Mouse (Mus musculus) liver, postnatal 0 days (tissue): ENCODE measurements around the gene Ywhab.

Experiments
- CTCF ChIP-seq: sonication (generic); IDR thresholded peaks from 2 replicates; pipeline ENCODE4 v1.5.1; 2016; ENCODE audit warnings: antibody characterized with exemption, low read depth
- EP300 ChIP-seq: IDR thresholded peaks from 2 replicates; pipeline ENCODE4 v1.6.1; 2016; ENCODE audit warnings: antibody characterized with exemption, low read depth, mild to moderate bottlenecking

DNA sequence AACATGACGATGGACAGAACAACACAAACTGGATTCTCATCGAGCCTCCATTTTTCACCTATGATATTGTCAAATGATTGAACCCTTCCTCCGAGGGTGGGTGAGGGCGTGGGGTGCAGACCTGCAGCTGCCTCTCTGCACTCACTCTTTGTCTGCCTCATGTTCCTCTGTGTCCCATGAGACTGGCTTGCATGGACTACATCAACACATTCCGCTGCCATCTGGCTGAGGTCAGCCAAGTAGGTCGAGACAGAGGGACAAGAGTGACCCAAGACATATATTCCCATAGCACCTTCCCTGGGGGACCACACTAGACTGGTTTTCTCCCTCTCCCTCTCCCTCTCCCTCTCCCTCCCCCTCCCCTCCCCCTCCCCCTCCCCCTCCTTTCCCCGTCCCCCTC is 18.3 kb upstream of the Ywhab start:
- TF ChIP-seq CTCF (no peak), EP300 (no peak)
